Mouse (Mus musculus) embryonic facial prominence, embryonic 15.5 days (tissue): ENCODE data around the gene Erc2. TPM values are rescaled to one million over a fixed set of nuclear protein-coding genes. Genes with fewer than 3 reads are reported as not detected.

Experiments used
- ATAC-seq: fragments of 200-750 bp; cut with Nextera tagmentation; 2 replicates; pipeline ENCODE4 v1.8.0; 2017; ENCODE audit warnings: low read depth, moderate TSS enrichment; ENCODE audit not compliant: insufficient number of reproducible peaks, low FRiP score, low TSS enrichment
- H3K27ac ChIP-seq: fragments of 300-500 bp; sonication (generic); replicated peaks from 2 replicates; pipeline ENCODE4 v1.5.1; 2015; ENCODE audit warnings: mild to moderate bottlenecking, inconsistent platforms
- H3K27me3 ChIP-seq: fragments of 300-500 bp; sonication (generic); 2 replicates; pipeline ENCODE4 v1.6.1; 2015; ENCODE audit warnings: inconsistent platforms
- H3K36me3 ChIP-seq: fragments of 300-500 bp; sonication (generic); 2 replicates; pipeline ENCODE4 v1.6.1; 2015; ENCODE audit warnings: mild to moderate bottlenecking, inconsistent platforms
- H3K4me1 ChIP-seq: fragments of 300-500 bp; sonication (generic); 2 replicates; pipeline ENCODE4 v1.6.1; 2015; ENCODE audit warnings: inconsistent platforms
- H3K4me2 ChIP-seq: fragments of 300-500 bp; sonication (generic); replicated peaks from 2 replicates; pipeline ENCODE4 v1.6.1; 2015; ENCODE audit warnings: mild to moderate bottlenecking, inconsistent platforms
- H3K4me3 ChIP-seq: fragments of 300-500 bp; sonication (generic); replicated peaks from 2 replicates; pipeline ENCODE4 v1.5.1; 2015; ENCODE audit warnings: mild to moderate bottlenecking, inconsistent platforms
- H3K9ac ChIP-seq: fragments of 300-500 bp; sonication (generic); 2 replicates; pipeline ENCODE4 v1.6.1; 2015; ENCODE audit warnings: inconsistent platforms
- H3K9me3 ChIP-seq: fragments of 300-500 bp; sonication (generic); replicated peaks from 2 replicates; pipeline ENCODE4 v1.6.1; 2016; ENCODE audit warnings: inconsistent platforms
- WGBS: fragments of 180-500 bp; shearing (Covaris S2); methylation state at CpG from one replicate; pipeline ENCODE4 v1.1.7; 2015; 5-methylcytosine and 5-hydroxymethylcytosine counted together
- polyA plus RNA-seq: library from polyadenylated mRNA; unstranded; fragments of >200 nt; fragmentation: Nextera tagmentation; extraction: Ambion mirVana; gene quantifications from 2 replicates; pipeline ENCODE4 v1.2.1, GENCODE M21; 2015

The Erc2 gene
- polyA plus RNA-seq, 1 experiment from 2014 or later, result 7.1 TPM

GRCm38 (mm10) chr14:28420596-28420995, 798.4 kb downstream of the Erc2 start:
- Histone ChIP-seq H3K4me3 (no peak overlapping the region), H3K4me1 (peaks cover 25% of the 10 kb centered on the region), H3K36me3 (no peaks in the 10 kb centered on the region), H3K9me3 (no peaks in the 10 kb centered on the region), H3K4me2 (no peak overlapping the region), H3K9ac (no peak overlapping the region), H3K27me3 (no peaks in the 10 kb centered on the region), H3K27ac (no peak overlapping the region)
- no peak for ATAC-seq
- 85% methylated on average over 11 of the region's 11 CpGs for WGBS

- 63% methylated on average over 2 of the region's 2 CpGs for WGBS
- no peaks in the 10 kb centered on the region for H3K27me3 ChIP-seq
- H3K4me1 ChIP-seq, result peaks cover 6% of the 10 kb centered on the region; the same call in 1 of the 2 replicates
- H3K36me3 ChIP-seq, result no peaks in the 10 kb centered on the region
- no peak overlapping the region for H3K27ac ChIP-seq
- no peaks in the 10 kb centered on the region for H3K9me3 ChIP-seq
- H3K9ac ChIP-seq, result no peak overlapping the region
- H3K4me3 ChIP-seq, result no peak overlapping the region
- no peak overlapping the region for H3K4me2 ChIP-seq
- ATAC-seq, result no peak
Observed at GRCm38 (mm10) chr14:28426610-28427009, 804.4 kb downstream of the Erc2 start.

GRCm38 (mm10) chr14:28431703-28432309, 809.6 kb downstream of the Erc2 start:
- peaks cover 18% of the 10 kb centered on the region for H3K4me1 ChIP-seq
- H3K4me2 ChIP-seq, result no peak overlapping the region
- peak; percentile 17; the same call in 1 of the 2 replicates for ATAC-seq
- H3K9ac ChIP-seq, result no peak overlapping the region
- H3K9me3 ChIP-seq, result no peaks in the 10 kb centered on the region
- WGBS, result 52% methylated on average over 7 of the region's 7 CpGs
- no peaks in the 10 kb centered on the region for H3K36me3 ChIP-seq
- no peak overlapping the region for H3K27ac ChIP-seq
- H3K4me3 ChIP-seq, result no peak overlapping the region
- H3K27me3 ChIP-seq, result no peaks in the 10 kb centered on the region

- Histone ChIP-seq H3K4me1 (peaks cover 18% of the 10 kb centered on the region), H3K9ac (no peak overlapping the region), H3K27ac (peak overlapping the region; percentile 51; the same call in 1 of the 2 replicates), H3K36me3 (no peaks in the 10 kb centered on the region), H3K27me3 (no peaks in the 10 kb centered on the region), H3K4me2 (no peak overlapping the region), H3K4me3 (no peak overlapping the region), H3K9me3 (no peaks in the 10 kb centered on the region)
- ATAC-seq, result peak; percentile 39; the same call in 1 of the 2 replicates
- 32% methylated on average over 7 of the region's 7 CpGs for WGBS
Observed at GRCm38 (mm10) chr14:28434996-28435395, 812.8 kb downstream of the Erc2 start.

- no peak overlapping the region for H3K4me3 ChIP-seq
- H3K27me3 ChIP-seq, result no peaks in the 10 kb centered on the region
- H3K9ac ChIP-seq, result no peak overlapping the region
- H3K4me2 ChIP-seq, result no peak overlapping the region
- WGBS, result 47% methylated on average over 6 of the region's 6 CpGs
- H3K36me3 ChIP-seq, result no peaks in the 10 kb centered on the region
- no peaks in the 10 kb centered on the region for H3K9me3 ChIP-seq
- ATAC-seq, result no peak
- H3K27ac ChIP-seq, result no peak overlapping the region
- peaks cover 36% of the 10 kb centered on the region for H3K4me1 ChIP-seq
Observed at GRCm38 (mm10) chr14:28439171-28439570, 816.9 kb downstream of the Erc2 start.

GRCm38 (mm10) chr14:28441240-28441967, 819.2 kb downstream of the Erc2 start:
- no peak overlapping the region for H3K4me3 ChIP-seq
- no peaks in the 10 kb centered on the region for H3K27me3 ChIP-seq
- H3K4me1 ChIP-seq, result peaks cover 24% of the 10 kb centered on the region
- H3K36me3 ChIP-seq, result no peaks in the 10 kb centered on the region
- H3K9ac ChIP-seq, result no peak overlapping the region
- ATAC-seq, result no peak
- 0 out of 2 replicates have a peak overlapping the region, but pooled peaks have one; percentile 22 for H3K27ac ChIP-seq
- no peak overlapping the region for H3K4me2 ChIP-seq
- no peaks in the 10 kb centered on the region for H3K9me3 ChIP-seq
- 45% methylated on average over 14 of the region's 14 CpGs for WGBS

- no peak overlapping the region for H3K4me2 ChIP-seq
- no peak overlapping the region for H3K4me3 ChIP-seq
- peaks cover 24% of the 10 kb centered on the region for H3K4me1 ChIP-seq
- no peaks in the 10 kb centered on the region for H3K9me3 ChIP-seq
- H3K36me3 ChIP-seq, result no peaks in the 10 kb centered on the region
- H3K27ac ChIP-seq, result no peak overlapping the region
- no peak for ATAC-seq
- no peak overlapping the region for H3K9ac ChIP-seq
- WGBS, result 51% methylated on average over 7 of the region's 7 CpGs
- no peaks in the 10 kb centered on the region for H3K27me3 ChIP-seq
Observed at GRCm38 (mm10) chr14:28443254-28443944, 821.2 kb downstream of the Erc2 start.

- no peak overlapping the region for H3K4me2 ChIP-seq
- WGBS, result 77% methylated on average over 6 of the region's 6 CpGs
- H3K27ac ChIP-seq, result no peak overlapping the region
- H3K4me1 ChIP-seq, result peaks cover 23% of the 10 kb centered on the region
- H3K36me3 ChIP-seq, result no peaks in the 10 kb centered on the region
- no peak overlapping the region for H3K9ac ChIP-seq
- no peak for ATAC-seq
- no peak overlapping the region for H3K4me3 ChIP-seq
- H3K9me3 ChIP-seq, result no peaks in the 10 kb centered on the region
- no peaks in the 10 kb centered on the region for H3K27me3 ChIP-seq
Observed at GRCm38 (mm10) chr14:28445737-28446136, 823.5 kb downstream of the Erc2 start.

- H3K36me3 ChIP-seq, result no peaks in the 10 kb centered on the region
- no peaks in the 10 kb centered on the region for H3K9me3 ChIP-seq
- ATAC-seq, result no peak
- H3K4me1 ChIP-seq, result no peaks in the 10 kb centered on the region
- no peak overlapping the region for H3K4me3 ChIP-seq
- H3K27me3 ChIP-seq, result no peaks in the 10 kb centered on the region
- no peak overlapping the region for H3K9ac ChIP-seq
- WGBS, result 40% methylated on average over 9 of the region's 9 CpGs
- H3K27ac ChIP-seq, result no peak overlapping the region
- H3K4me2 ChIP-seq, result no peak overlapping the region
Observed at GRCm38 (mm10) chr14:28451771-28452170, 829.5 kb downstream of the Erc2 start.

GRCm38 (mm10) chr14:28456372-28457076, 834.3 kb downstream of the Erc2 start:
- 47% methylated on average over 7 of the region's 7 CpGs for WGBS
- H3K4me1 ChIP-seq, result no peaks in the 10 kb centered on the region
- no peak overlapping the region for H3K4me3 ChIP-seq
- ATAC-seq, result 0 out of 2 replicates have a peak, but pooled peaks have one; percentile 15
- no peak overlapping the region for H3K27ac ChIP-seq
- H3K9ac ChIP-seq, result no peak overlapping the region
- no peaks in the 10 kb centered on the region for H3K27me3 ChIP-seq
- H3K36me3 ChIP-seq, result no peaks in the 10 kb centered on the region
- no peaks in the 10 kb centered on the region for H3K9me3 ChIP-seq
- H3K4me2 ChIP-seq, result no peak overlapping the region

- 33% methylated on average over 3 of the region's 3 CpGs for WGBS
- no peak overlapping the region for H3K27ac ChIP-seq
Observed at GRCm38 (mm10) chr14:28457428-28457827, 835.2 kb downstream of the Erc2 start.

More at GRCm38 (mm10) chr14:28457428-28457827, 835.2 kb downstream of the Erc2 start:
- Histone ChIP-seq H3K4me1 (no peaks in the 10 kb centered on the region), H3K9ac (no peak overlapping the region), H3K27me3 (no peaks in the 10 kb centered on the region), H3K4me2 (no peak overlapping the region), H3K9me3 (no peaks in the 10 kb centered on the region), H3K36me3 (no peaks in the 10 kb centered on the region), H3K4me3 (no peak overlapping the region)
- ATAC-seq, result no peak
